Mouse (Mus musculus) embryonic facial prominence, embryonic 13.5 days (tissue): Measurements from ENCODE around the gene Nr2f2. TPM values are rescaled to one million over a fixed set of nuclear protein-coding genes. Genes with fewer than 3 reads are reported as not detected.

ENCODE experiments used
- ATAC-seq: fragments of 200-750 bp; cut with Nextera tagmentation; 2 replicates; pipeline ENCODE4 v1.8.0; 2017; ENCODE audit warnings: low read depth; ENCODE audit not compliant: insufficient number of reproducible peaks, insufficient read depth, low FRiP score, low TSS enrichment
- H3K27ac ChIP-seq: fragments of 300-500 bp; sonication (generic); 2 replicates; pipeline ENCODE4 v1.5.1; 2015; ENCODE audit warnings: moderate library complexity, mild to moderate bottlenecking, inconsistent platforms
- H3K27me3 ChIP-seq: fragments of 300-500 bp; sonication (generic); 2 replicates; pipeline ENCODE4 v1.6.1; 2015; ENCODE audit warnings: mild to moderate bottlenecking, inconsistent platforms
- H3K36me3 ChIP-seq: fragments of 300-500 bp; sonication (generic); 2 replicates; pipeline ENCODE4 v1.6.1; 2015; ENCODE audit warnings: mild to moderate bottlenecking, inconsistent platforms
- H3K4me1 ChIP-seq: fragments of 300-500 bp; sonication (generic); 2 replicates; pipeline ENCODE4 v1.6.1; 2015; ENCODE audit warnings: inconsistent platforms
- H3K4me2 ChIP-seq: fragments of 300-500 bp; sonication (generic); 2 replicates; pipeline ENCODE4 v1.6.1; 2015; ENCODE audit warnings: moderate library complexity, mild to moderate bottlenecking, inconsistent platforms
- H3K4me3 ChIP-seq: fragments of 300-500 bp; sonication (generic); 2 replicates; pipeline ENCODE4 v1.5.1; 2015; ENCODE audit warnings: mild to moderate bottlenecking, inconsistent platforms
- H3K9ac ChIP-seq: fragments of 300-500 bp; sonication (generic); 2 replicates; pipeline ENCODE4 v1.6.1; 2015; ENCODE audit warnings: mild to moderate bottlenecking, inconsistent platforms
- H3K9me3 ChIP-seq: fragments of 300-500 bp; sonication (generic); 2 replicates; pipeline ENCODE4 v1.6.1; 2016; ENCODE audit warnings: inconsistent platforms
- WGBS: fragments of 180-500 bp; shearing (Covaris S2); methylation state at CpG from one replicate; pipeline ENCODE4 v1.1.7; 2015; ENCODE audit warnings: mixed read lengths; 5-methylcytosine and 5-hydroxymethylcytosine counted together
- polyA plus RNA-seq: library from polyadenylated mRNA; unstranded; fragments of >200 nt; fragmentation: Nextera tagmentation; extraction: Ambion mirVana; gene quantifications from 2 replicates; pipeline ENCODE4 v1.2.1, GENCODE M21; 2015

The Nr2f2 gene
- polyA plus RNA-seq: 36.0 and 42.9 TPM in 2 replicates

GRCm38 (mm10) chr7:70365941-70366807 is at the start of gene Nr2f2:
Nr2f2 (minus strand) TSS chr7:70366735.
- peaks cover 77% of the 10 kb centered on the region for H3K27me3 ChIP-seq
- peak within 1 kb of the TSS; percentile 63 for H3K4me2 ChIP-seq
- WGBS: under 1% methylated on average over 16 of the region's 16 CpGs
- H3K36me3 ChIP-seq: no peaks in the 10 kb centered on the region
- peak within 1 kb of the TSS; percentile 48 for H3K4me3 ChIP-seq
- ATAC-seq: no peak
- H3K4me1 ChIP-seq: peaks cover 24% of the 10 kb centered on the region
- H3K9ac ChIP-seq: peak within 1 kb of the TSS; percentile 73
- H3K27ac ChIP-seq: peak within 1 kb of the TSS; percentile 83
- no peaks in the 10 kb centered on the region for H3K9me3 ChIP-seq

GRCm38 (mm10) chr7:70414461-70414860 is 47.9 kb upstream of the Nr2f2 start:
- Histone ChIP-seq H3K9ac (no peak overlapping the region), H3K9me3 (no peaks in the 10 kb centered on the region), H3K4me2 (no peak overlapping the region), H3K27ac (no peak overlapping the region), H3K36me3 (no peaks in the 10 kb centered on the region), H3K4me1 (peaks cover 10% of the 10 kb centered on the region), H3K4me3 (no peak overlapping the region), H3K27me3 (peaks cover 68% of the 10 kb centered on the region)
- ATAC-seq: no peak
- WGBS: 83% methylated on average over 4 of the region's 4 CpGs

- Histone ChIP-seq H3K27me3 (peaks cover 60% of the 10 kb centered on the region), H3K4me3 (no peak overlapping the region), H3K4me1 (peaks cover 10% of the 10 kb centered on the region), H3K9ac (no peak overlapping the region), H3K9me3 (no peaks in the 10 kb centered on the region), H3K4me2 (no peak overlapping the region), H3K27ac (no peak overlapping the region), H3K36me3 (no peaks in the 10 kb centered on the region)
- no peak for ATAC-seq
- 70% methylated on average over 4 of the region's 4 CpGs for WGBS
Observed at GRCm38 (mm10) chr7:70413646-70414045, 47.1 kb upstream of the Nr2f2 start.

GRCm38 (mm10) chr7:70412900-70413299 is 46.4 kb upstream of the Nr2f2 start:
- Histone ChIP-seq H3K27ac (no peak overlapping the region), H3K4me1 (peaks cover 10% of the 10 kb centered on the region), H3K9me3 (no peaks in the 10 kb centered on the region), H3K4me2 (no peak overlapping the region), H3K27me3 (peaks cover 55% of the 10 kb centered on the region), H3K9ac (no peak overlapping the region), H3K4me3 (no peak overlapping the region), H3K36me3 (no peaks in the 10 kb centered on the region)
- ATAC-seq: no peak
- WGBS: 85% methylated on average over 7 of the region's 7 CpGs

GRCm38 (mm10) chr7:70410350-70410749 is 43.8 kb upstream of the Nr2f2 start:
- Histone ChIP-seq H3K4me3 (no peak overlapping the region), H3K27ac (no peak overlapping the region), H3K27me3 (peaks cover 62% of the 10 kb centered on the region), H3K4me1 (peaks cover under 1% of the 10 kb centered on the region; the same call in 1 of the 2 replicates), H3K9ac (no peak overlapping the region), H3K9me3 (no peaks in the 10 kb centered on the region), H3K4me2 (no peak overlapping the region), H3K36me3 (no peaks in the 10 kb centered on the region)
- no peak for ATAC-seq
- 87% methylated on average over 3 of the region's 3 CpGs for WGBS

GRCm38 (mm10) chr7:70409890-70410289 is 43.4 kb upstream of the Nr2f2 start:
- H3K4me1 ChIP-seq: no peaks in the 10 kb centered on the region
- no peaks in the 10 kb centered on the region for H3K36me3 ChIP-seq
- no peak overlapping the region for H3K4me2 ChIP-seq
- H3K9ac ChIP-seq: no peak overlapping the region
- ATAC-seq: no peak
- WGBS: 88% methylated on average over 11 of the region's 11 CpGs
- H3K27ac ChIP-seq: no peak overlapping the region
- no peak overlapping the region for H3K4me3 ChIP-seq
- peaks cover 57% of the 10 kb centered on the region for H3K27me3 ChIP-seq
- no peaks in the 10 kb centered on the region for H3K9me3 ChIP-seq

GRCm38 (mm10) chr7:70408814-70409213 is 42.3 kb upstream of the Nr2f2 start:
- H3K4me3 ChIP-seq: no peak overlapping the region
- WGBS: 73% methylated on average over 3 of the region's 3 CpGs
- peaks cover 63% of the 10 kb centered on the region for H3K27me3 ChIP-seq
- no peak for ATAC-seq
- H3K4me1 ChIP-seq: no peaks in the 10 kb centered on the region
- H3K27ac ChIP-seq: no peak overlapping the region
- no peaks in the 10 kb centered on the region for H3K36me3 ChIP-seq
- no peak overlapping the region for H3K9ac ChIP-seq
- H3K4me2 ChIP-seq: no peak overlapping the region
- no peaks in the 10 kb centered on the region for H3K9me3 ChIP-seq

- Histone ChIP-seq H3K4me2 (no peak overlapping the region), H3K9me3 (no peaks in the 10 kb centered on the region), H3K27me3 (peaks cover 57% of the 10 kb centered on the region), H3K36me3 (no peaks in the 10 kb centered on the region), H3K4me1 (no peaks in the 10 kb centered on the region), H3K9ac (no peak overlapping the region), H3K4me3 (no peak overlapping the region), H3K27ac (no peak overlapping the region)
- no peak for ATAC-seq
- WGBS: 74% methylated on average over 11 of the region's 11 CpGs
Observed at GRCm38 (mm10) chr7:70407123-70407522, 40.6 kb upstream of the Nr2f2 start.

GRCm38 (mm10) chr7:70406527-70406926 is 40.0 kb upstream of the Nr2f2 start:
- H3K36me3 ChIP-seq: no peaks in the 10 kb centered on the region
- H3K27me3 ChIP-seq: peaks cover 55% of the 10 kb centered on the region
- WGBS: 92% methylated on average over 11 of the region's 11 CpGs
- H3K27ac ChIP-seq: no peak overlapping the region
- no peak for ATAC-seq
- no peaks in the 10 kb centered on the region for H3K9me3 ChIP-seq
- no peak overlapping the region for H3K9ac ChIP-seq
- no peak overlapping the region for H3K4me3 ChIP-seq
- no peak overlapping the region for H3K4me2 ChIP-seq
- H3K4me1 ChIP-seq: no peaks in the 10 kb centered on the region

GRCm38 (mm10) chr7:70405466-70405865 is 38.9 kb upstream of the Nr2f2 start:
- Histone ChIP-seq H3K9me3 (no peaks in the 10 kb centered on the region), H3K27ac (no peak overlapping the region), H3K36me3 (no peaks in the 10 kb centered on the region), H3K27me3 (peaks cover 58% of the 10 kb centered on the region), H3K4me3 (no peak overlapping the region), H3K9ac (no peak overlapping the region), H3K4me1 (no peaks in the 10 kb centered on the region), H3K4me2 (no peak overlapping the region)
- 49% methylated on average over 2 of the region's 2 CpGs for WGBS
- no peak for ATAC-seq

GRCm38 (mm10) chr7:70382828-70383227 is 16.3 kb upstream of the Nr2f2 start:
- 87% methylated on average over 4 of the region's 4 CpGs for WGBS
- Histone ChIP-seq H3K4me2 (no peak overlapping the region), H3K9ac (no peak overlapping the region), H3K4me3 (no peak overlapping the region), H3K9me3 (no peaks in the 10 kb centered on the region), H3K4me1 (no peaks in the 10 kb centered on the region), H3K36me3 (no peaks in the 10 kb centered on the region), H3K27ac (no peak overlapping the region), H3K27me3 (peaks cover 82% of the 10 kb centered on the region)
- ATAC-seq: no peak
